Mouse (Mus musculus): ENCODE measurements around the gene Mfsd4b1. TPM values are rescaled to one million over a fixed set of nuclear protein-coding genes. Genes with fewer than 3 reads are reported as not detected.

Gene Mfsd4b1
- polyA plus RNA-seq, 1 experiment from 2014 or later = not detected

DNA sequence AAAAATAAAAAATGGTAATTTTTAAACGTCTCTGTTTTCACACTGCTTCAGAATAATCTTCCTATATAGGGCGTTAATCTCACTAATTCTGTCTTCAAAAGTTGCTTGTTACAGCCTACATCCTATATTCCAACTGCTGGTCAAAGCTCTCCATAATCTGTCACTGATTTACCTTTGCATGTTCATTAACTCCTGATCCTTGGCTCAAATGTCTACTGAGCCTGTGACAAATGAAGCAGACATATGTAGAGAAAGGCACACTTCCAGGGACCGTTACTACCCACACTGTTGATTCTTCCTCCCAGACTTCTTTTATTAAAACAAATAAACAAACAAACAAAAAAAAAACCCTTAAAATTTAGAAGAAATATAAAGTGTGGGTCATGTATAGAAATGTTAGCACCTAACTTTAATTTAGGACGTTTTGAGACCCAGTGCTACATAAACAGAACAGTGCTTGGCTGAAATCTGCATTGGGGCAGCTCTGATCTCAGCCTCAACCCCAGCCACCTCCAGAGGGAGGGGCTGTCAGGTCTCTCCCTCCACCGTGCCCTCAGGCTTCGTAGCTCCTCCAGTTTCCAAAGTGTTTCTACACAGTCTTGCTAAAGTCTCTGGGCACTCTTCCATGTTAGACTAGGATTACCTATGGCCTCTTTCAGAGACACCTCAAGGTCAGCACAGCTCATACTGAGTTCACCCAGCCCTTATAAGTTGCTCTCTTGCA is 33.2 kb upstream of the Mfsd4b1 start:
- H3K27ac ChIP-seq = no peak overlapping the region
- H3K27me3 ChIP-seq = no peaks in the 10 kb centered on the region
- H3K9me3 ChIP-seq (replicated peaks) = no peaks in the 10 kb centered on the region
- no peak for ATAC-seq
- H3K4me1 ChIP-seq = 0 out of 2 replicates have a peak, but pooled peaks cover under 1% of the 10 kb centered on the region
- H3K4me3 ChIP-seq = no peak overlapping the region
- H3K36me3 ChIP-seq (ENCODE audit: poor library complexity, severe bottlenecking) = no peaks in the 10 kb centered on the region
- H3K9ac ChIP-seq = no peak overlapping the region
- WGBS = 72% methylated on average over 6 of the region's 6 CpGs
- H3K4me2 ChIP-seq = no peak overlapping the region

DNA sequence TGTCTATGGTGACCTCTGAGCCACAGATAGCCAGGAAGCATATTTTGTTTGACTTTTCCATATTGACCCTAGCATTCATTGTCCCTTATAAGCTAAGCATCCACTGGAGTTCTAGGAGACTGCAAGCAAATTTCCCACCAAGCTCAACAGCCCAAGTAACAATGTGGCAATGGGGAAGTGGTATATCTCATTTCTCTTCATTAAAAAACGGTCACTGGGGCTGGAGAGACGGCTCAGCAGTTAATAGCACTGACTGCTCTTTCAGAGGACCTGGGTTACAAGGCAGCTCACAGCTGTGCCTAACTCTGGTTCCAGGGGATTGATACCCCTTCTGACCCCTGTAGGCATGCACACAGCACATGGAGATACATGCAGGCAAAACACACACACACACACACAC is 32.5 kb upstream of the Mfsd4b1 start:
- no peak for ATAC-seq

DNA sequence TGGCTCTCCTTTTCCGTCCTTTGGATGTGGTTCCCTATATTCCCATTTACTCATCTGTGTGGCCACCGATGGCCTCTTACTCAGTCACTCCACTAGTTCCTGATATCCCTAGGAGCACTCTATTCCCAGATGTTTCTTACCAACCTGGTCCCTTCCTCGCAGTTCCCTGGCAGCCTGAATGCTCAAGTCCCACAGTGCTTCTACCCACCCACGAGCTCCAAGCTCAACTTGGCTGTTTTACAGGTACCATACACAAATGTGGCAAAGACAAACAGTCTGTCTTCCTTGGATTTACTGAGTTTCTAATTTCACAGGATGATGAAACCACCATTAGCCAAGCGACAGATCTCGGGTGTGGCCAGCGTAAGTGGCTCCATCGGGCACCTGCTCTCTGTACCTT is 29.4 kb upstream of the Mfsd4b1 start:
- Histone ChIP-seq H3K4me2 (no peak overlapping the region), H3K9me3 (replicated peaks) (no peaks in the 10 kb centered on the region), H3K9ac (no peak overlapping the region), H3K4me3 (no peak overlapping the region), H3K4me1 (no peaks in the 10 kb centered on the region), H3K36me3 (ENCODE audit: poor library complexity, severe bottlenecking) (no peaks in the 10 kb centered on the region), H3K27ac (no peak overlapping the region), H3K27me3 (no peaks in the 10 kb centered on the region)
- 92% methylated on average over 8 of the region's 8 CpGs for WGBS
- ATAC-seq = no peak

More for the DNA sequence above, 32.5 kb upstream of the Mfsd4b1 start:
- H3K36me3 ChIP-seq (ENCODE audit: poor library complexity, severe bottlenecking) = no peaks in the 10 kb centered on the region
- no peak overlapping the region for H3K4me3 ChIP-seq
- no peak overlapping the region for H3K27ac ChIP-seq
- H3K27me3 ChIP-seq = no peaks in the 10 kb centered on the region
- H3K9ac ChIP-seq = no peak overlapping the region
- no peaks in the 10 kb centered on the region for H3K9me3 ChIP-seq (replicated peaks)
- H3K4me1 ChIP-seq = no peaks in the 10 kb centered on the region
- H3K4me2 ChIP-seq = no peak overlapping the region
- 57% methylated on average over 2 of the region's 2 CpGs for WGBS

DNA sequence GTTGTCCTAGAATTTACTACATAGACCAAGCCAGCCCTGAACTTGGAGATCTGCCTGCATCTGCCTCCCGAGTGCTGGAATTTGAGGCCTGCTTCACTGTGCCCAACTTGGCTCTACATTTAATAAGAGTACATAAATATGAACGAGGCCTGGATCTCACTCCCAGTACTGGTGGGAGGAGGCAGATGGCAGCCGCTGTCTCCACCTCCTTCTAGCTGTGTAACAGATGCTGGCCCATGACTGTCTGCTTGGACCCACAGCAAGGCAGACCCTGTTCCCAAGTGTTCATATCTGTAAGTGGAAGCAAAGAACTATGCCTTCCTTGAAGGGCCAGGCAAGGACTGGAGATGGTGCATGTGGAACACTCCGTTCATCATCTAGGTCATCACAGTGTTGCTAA is 28.8 kb upstream of the Mfsd4b1 start:
- WGBS = 88% methylated on average over 4 of the region's 4 CpGs
- H3K36me3 ChIP-seq (ENCODE audit: poor library complexity, severe bottlenecking) = no peaks in the 10 kb centered on the region
- ATAC-seq = no peak
- no peak overlapping the region for H3K4me3 ChIP-seq
- H3K27ac ChIP-seq = no peak overlapping the region
- H3K4me2 ChIP-seq = no peak overlapping the region
- H3K9ac ChIP-seq = no peak overlapping the region
- no peaks in the 10 kb centered on the region for H3K9me3 ChIP-seq (replicated peaks)
- H3K4me1 ChIP-seq = no peaks in the 10 kb centered on the region
- no peaks in the 10 kb centered on the region for H3K27me3 ChIP-seq

DNA sequence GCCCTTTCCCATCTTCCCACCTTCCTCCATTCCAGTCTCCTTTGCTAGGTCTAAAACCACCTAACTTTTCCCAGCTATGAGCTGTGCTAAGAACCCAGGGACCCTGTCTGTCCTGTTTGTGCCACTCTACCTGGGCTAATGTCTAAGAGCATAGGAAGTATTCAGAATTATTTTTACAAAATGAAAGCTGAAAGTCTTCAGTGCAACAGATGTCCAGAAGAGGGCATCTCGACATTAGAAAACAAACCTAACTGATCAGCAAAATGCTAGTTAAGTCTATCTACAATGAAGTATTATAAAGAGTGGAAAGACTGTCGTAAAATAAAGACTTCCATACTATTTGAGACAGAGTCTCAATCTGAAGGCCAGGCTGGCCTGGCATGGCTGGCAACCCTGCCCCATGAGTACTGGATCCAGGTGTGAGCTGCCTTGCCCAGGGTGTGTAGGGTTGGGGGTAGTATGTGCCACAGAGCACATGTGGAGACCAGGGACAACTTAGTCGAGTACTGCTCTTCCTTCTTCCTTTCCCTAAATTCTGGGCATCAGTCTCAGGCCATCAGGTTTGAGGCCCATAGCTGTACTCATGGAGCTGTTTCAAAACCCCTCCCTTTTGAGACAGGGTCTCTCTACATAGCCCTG is 28.3 kb upstream of the Mfsd4b1 start:
- H3K27me3 ChIP-seq = no peaks in the 10 kb centered on the region
- no peak overlapping the region for H3K4me2 ChIP-seq
- WGBS = 65% methylated on average over 3 of the region's 3 CpGs
- 0 out of 2 replicates have a peak, but pooled peaks have one; percentile 41 for ATAC-seq
- no peak overlapping the region for H3K4me3 ChIP-seq
- no peaks in the 10 kb centered on the region for H3K36me3 ChIP-seq (ENCODE audit: poor library complexity, severe bottlenecking)
- no peaks in the 10 kb centered on the region for H3K4me1 ChIP-seq
- no peak overlapping the region for H3K9ac ChIP-seq
- H3K9me3 ChIP-seq (replicated peaks) = no peaks in the 10 kb centered on the region
- no peak overlapping the region for H3K27ac ChIP-seq

DNA sequence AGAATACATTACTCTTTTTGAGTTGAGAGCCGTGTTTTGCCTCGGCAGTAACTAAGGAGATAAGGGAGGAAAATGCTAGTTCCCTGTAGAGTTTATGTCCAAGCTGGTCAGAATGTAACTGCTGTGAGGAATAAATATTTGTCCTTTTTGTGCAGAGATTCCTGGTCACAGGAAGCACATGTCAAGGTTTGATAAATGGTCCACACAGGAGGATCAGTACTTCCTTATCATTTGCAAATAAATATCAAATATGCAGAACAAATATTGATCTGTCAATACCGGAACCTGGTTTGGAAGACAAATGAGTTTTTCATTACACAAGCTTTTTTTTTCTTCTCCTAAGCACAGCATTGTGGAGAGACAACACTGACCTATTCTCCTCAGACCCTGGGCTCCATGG is 26.9 kb upstream of the Mfsd4b1 start:
- WGBS = 93% methylated on average over 3 of the region's 3 CpGs
- H3K9ac ChIP-seq = no peak overlapping the region
- H3K4me2 ChIP-seq = no peak overlapping the region
- H3K9me3 ChIP-seq (replicated peaks) = no peaks in the 10 kb centered on the region
- H3K27ac ChIP-seq = no peak overlapping the region
- no peaks in the 10 kb centered on the region for H3K36me3 ChIP-seq (ENCODE audit: poor library complexity, severe bottlenecking)
- no peaks in the 10 kb centered on the region for H3K27me3 ChIP-seq
- H3K4me3 ChIP-seq = no peak overlapping the region
- H3K4me1 ChIP-seq = no peaks in the 10 kb centered on the region
- no peak for ATAC-seq

DNA sequence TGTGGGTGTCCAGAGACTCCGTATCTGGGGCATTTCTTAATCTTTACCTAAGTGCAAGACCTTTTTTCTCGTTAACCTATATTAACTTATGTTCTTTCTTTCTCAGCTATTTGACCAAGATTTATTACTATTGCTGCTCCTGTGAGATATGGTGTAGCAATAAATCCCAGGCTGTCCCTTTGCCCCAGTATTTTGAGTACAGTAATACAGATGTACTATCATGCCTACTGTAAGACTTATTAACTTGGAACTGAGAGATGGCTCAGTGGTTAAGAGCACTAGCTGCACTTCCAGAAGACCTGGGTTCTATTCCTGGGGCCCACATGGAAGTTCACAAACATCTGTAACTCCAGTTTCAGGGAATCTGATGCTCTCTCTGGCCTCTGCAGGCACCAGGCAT is 25.7 kb upstream of the Mfsd4b1 start:
- Histone ChIP-seq H3K27me3 (no peaks in the 10 kb centered on the region), H3K4me2 (no peak overlapping the region), H3K4me3 (no peak overlapping the region), H3K4me1 (no peaks in the 10 kb centered on the region), H3K36me3 (ENCODE audit: poor library complexity, severe bottlenecking) (no peaks in the 10 kb centered on the region), H3K9ac (no peak overlapping the region), H3K9me3 (replicated peaks) (no peaks in the 10 kb centered on the region), H3K27ac (no peak overlapping the region)
- 89% methylated on average over 2 of the region's 2 CpGs for WGBS
- ATAC-seq = no peak

DNA sequence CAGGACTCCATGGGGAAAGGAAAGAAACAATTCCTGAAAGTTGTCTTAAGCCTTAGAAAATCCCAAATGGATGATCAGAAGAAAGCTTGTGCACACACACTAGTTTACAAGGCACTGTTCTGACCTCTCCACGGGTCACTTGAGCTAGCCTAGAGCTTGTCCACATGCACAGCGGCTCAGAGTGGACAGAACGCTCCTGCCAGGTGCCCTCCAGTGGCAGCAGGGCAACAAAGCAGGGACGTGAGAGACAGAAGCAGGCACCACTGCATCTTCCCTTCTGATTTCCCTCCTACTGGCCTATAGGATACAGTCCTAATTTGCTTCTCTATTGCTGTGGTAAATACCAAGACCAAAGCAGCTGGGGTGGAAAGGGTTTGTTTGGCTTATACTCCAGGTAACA is 16.3 kb upstream of the Mfsd4b1 start:
- H3K4me3 ChIP-seq = no peak overlapping the region

DNA sequence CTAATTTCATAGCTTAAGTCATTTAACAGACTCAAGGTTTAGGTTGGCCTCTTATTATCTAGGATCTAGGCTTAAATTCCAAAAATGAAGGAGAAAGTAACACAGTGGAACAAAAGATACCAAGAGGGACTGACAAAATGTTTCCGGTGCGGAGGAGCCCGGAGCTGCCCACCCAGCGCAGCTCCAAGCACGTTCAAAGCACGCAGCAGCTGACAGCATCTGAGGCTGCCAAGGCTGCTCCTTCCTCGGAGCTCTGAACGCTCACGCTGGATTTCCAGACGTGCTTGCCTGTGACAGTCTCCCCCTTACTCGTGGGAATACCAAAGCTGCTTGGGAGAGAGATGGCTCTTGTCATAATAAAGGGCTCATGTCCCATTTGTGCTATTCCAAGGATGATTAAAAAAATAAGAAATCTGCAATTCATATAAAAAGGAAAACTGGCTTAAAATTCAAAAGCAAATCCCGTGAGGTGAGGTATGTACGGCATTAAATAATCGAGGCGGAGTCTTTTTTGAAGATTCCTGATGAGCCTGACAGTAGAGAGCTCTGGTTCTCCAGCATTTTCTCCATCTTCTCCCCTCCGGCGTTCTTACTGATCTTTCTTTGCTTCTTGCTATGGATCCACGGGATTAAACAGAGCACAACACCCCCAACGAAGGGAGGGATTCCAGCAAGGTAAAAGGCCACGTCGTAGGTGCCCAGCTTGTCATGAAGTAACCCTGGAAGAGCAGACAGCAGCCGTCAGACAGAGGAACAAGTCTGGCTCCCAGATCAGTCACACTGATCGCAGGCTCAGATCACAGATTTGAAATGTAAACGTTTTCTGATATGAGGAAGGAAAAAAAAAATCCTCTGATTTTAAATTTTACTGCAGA is 11.9 kb upstream of the Mfsd4b1 start:
- H3K4me1 ChIP-seq = no peaks in the 10 kb centered on the region
- no peak overlapping the region for H3K4me3 ChIP-seq
- peak; percentile 89 for ATAC-seq
- no peaks in the 10 kb centered on the region for H3K9me3 ChIP-seq (replicated peaks)
- peak overlapping the region; percentile 40; the same call in 1 of the 2 replicates for H3K27ac ChIP-seq
- H3K4me2 ChIP-seq = no peak overlapping the region
- 72% methylated on average over 24 of the region's 24 CpGs for WGBS
- H3K9ac ChIP-seq = no peak overlapping the region
- H3K27me3 ChIP-seq = no peaks in the 10 kb centered on the region
- no peaks in the 10 kb centered on the region for H3K36me3 ChIP-seq (ENCODE audit: poor library complexity, severe bottlenecking)

More for the DNA sequence above, 16.3 kb upstream of the Mfsd4b1 start:
- H3K9ac ChIP-seq = no peak overlapping the region
- no peaks in the 10 kb centered on the region for H3K27me3 ChIP-seq
- H3K4me2 ChIP-seq = no peak overlapping the region
- WGBS = 16% methylated on average over 4 of the region's 4 CpGs
- ATAC-seq = no peak
- no peaks in the 10 kb centered on the region for H3K36me3 ChIP-seq (ENCODE audit: poor library complexity, severe bottlenecking)
- H3K4me1 ChIP-seq = no peaks in the 10 kb centered on the region
- no peak overlapping the region for H3K27ac ChIP-seq
- H3K9me3 ChIP-seq (replicated peaks) = no peaks in the 10 kb centered on the region

DNA sequence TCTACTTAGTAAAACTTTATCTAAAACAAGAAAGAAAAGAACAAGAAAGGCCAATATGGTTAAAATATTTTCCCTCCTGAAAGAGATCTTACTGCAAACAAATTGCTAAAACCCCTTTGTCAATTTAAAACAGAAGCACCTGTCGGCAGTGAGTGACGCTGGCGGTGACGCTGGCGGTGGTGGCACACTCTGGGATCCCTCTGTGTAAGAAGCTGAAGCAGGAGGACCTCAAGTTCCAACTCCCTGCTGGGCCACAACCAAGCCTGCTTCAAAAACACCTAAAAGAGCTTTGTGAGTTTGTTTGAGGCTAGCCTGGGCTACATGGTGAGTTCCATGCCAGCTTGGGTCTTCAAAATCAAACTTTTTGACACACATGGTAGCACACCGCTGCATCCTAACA is 9.9 kb upstream of the Mfsd4b1 start:
- no peak overlapping the region for H3K4me2 ChIP-seq
- H3K9ac ChIP-seq = no peak overlapping the region
- no peaks in the 10 kb centered on the region for H3K4me1 ChIP-seq
- H3K36me3 ChIP-seq (ENCODE audit: poor library complexity, severe bottlenecking) = no peaks in the 10 kb centered on the region
- ATAC-seq = no peak
- H3K9me3 ChIP-seq (replicated peaks) = no peaks in the 10 kb centered on the region
- H3K27me3 ChIP-seq = no peaks in the 10 kb centered on the region
- no peak overlapping the region for H3K4me3 ChIP-seq
- 96% methylated on average over 6 of the region's 6 CpGs for WGBS
- H3K27ac ChIP-seq = no peak overlapping the region

DNA sequence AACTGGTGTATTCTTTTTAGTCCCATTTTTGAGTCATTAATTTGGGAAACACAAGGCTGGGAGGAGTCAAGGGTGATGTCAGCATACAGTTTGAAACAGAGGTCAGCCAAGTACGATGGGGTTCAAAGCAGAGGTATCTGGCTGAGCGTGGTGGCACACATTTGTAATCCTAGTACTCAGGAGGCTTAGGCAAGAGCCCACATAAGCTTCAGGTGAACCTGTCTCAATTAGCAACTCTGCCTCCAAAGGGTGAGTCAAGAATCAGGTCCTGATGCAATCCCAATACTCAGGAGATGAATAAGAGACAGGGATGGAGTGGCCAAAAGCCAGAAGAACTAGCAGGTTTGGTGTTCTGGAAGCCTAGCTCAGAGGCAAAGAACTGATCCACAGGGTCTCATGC is 7.8 kb upstream of the Mfsd4b1 start:
- Histone ChIP-seq H3K27ac (no peak overlapping the region), H3K9me3 (replicated peaks) (no peaks in the 10 kb centered on the region), H3K4me2 (no peak overlapping the region), H3K36me3 (ENCODE audit: poor library complexity, severe bottlenecking) (no peaks in the 10 kb centered on the region), H3K27me3 (no peaks in the 10 kb centered on the region), H3K9ac (no peak overlapping the region), H3K4me3 (no peak overlapping the region), H3K4me1 (no peaks in the 10 kb centered on the region)
- 74% methylated on average over 2 of the region's 2 CpGs for WGBS
- no peak for ATAC-seq

DNA sequence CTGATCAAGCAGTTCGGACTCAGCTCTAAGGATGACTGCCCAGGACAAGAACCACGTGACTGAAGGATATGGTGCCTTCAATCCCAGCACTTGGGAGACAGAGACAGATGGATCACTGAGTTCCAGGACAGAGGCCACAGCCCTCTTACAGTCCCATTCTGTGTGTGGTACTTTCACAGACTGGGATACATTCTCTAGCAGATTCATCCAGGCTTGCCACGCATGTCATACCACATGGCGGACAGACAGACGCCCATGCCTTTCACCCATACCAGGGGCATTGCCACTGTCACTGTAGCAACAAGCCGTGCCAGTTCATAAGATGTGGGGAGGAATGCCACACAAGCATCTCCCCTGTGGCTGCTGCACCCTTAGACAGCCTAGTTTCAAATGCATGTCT is 5.6 kb upstream of the Mfsd4b1 start:
- no peak for ATAC-seq
- H3K27ac ChIP-seq = no peak overlapping the region
- H3K4me2 ChIP-seq = no peak overlapping the region
- 93% methylated on average over 6 of the region's 6 CpGs for WGBS
- H3K4me3 ChIP-seq = no peak overlapping the region
- peaks cover 4% of the 10 kb centered on the region; the same call in 1 of the 2 replicates for H3K9me3 ChIP-seq (replicated peaks)
- no peak overlapping the region for H3K9ac ChIP-seq
- H3K27me3 ChIP-seq = no peaks in the 10 kb centered on the region
- H3K4me1 ChIP-seq = no peaks in the 10 kb centered on the region
- H3K36me3 ChIP-seq (ENCODE audit: poor library complexity, severe bottlenecking) = no peaks in the 10 kb centered on the region

Data from forebrain, embryonic 13.5 days (tissue).